Mouse (Mus musculus) cerebellum, adult 11 months (tissue): ENCODE measurements at regions not wholly inside any gene's neighbourhood (a gene's known extent, or its start where the extent isn't known, plus 50 kb on each side); places are given as distances from the start of the nearest gene placed in this dataset.
A peak's percentile ranks its signal among the peaks of the same experiment; 100 is the strongest.

Experiments used
- DNase-seq: peaks from one replicate; pipeline ENCODE4 v3.0.0; 2022

- DNase-seq: no peak
Observed at GRCm38 (mm10) chrX:70261360-70261759, 103.5 kb downstream of the Ids start.

- no peak for DNase-seq
Observed at GRCm38 (mm10) chrX:70216011-70216410, 148.9 kb downstream of the Ids start.

GRCm38 (mm10) chrX:70184427-70185090, 180.3 kb downstream of the Ids start:
- no peak for DNase-seq

GRCm38 (mm10) chrX:70169737-70170136, 195.1 kb downstream of the Ids start:
- DNase-seq: no peak

- peak; percentile 3 for DNase-seq
Observed at GRCm38 (mm10) chrX:70161011-70161410, 203.9 kb downstream of the Ids start.
